Mouse (Mus musculus): ENCODE data around the gene Kif5a.

GRCm38 (mm10) chr10:127194428-127195327 lies 68.5 kb downstream of the Kif5a start:
- TF ChIP-seq POLR2A (IDR thresholded peaks at IDR 0.05; ENCODE audit: insufficient read length, low read depth) (peak; percentile 67), CEBPB (IDR thresholded peaks at IDR 0.05; ENCODE audit: insufficient read depth, poor library complexity, severe bottlenecking) (no peak), MAX (IDR thresholded peaks at IDR 0.05; ENCODE audit: low read depth) (no peak), TCF12 (IDR thresholded peaks at IDR 0.05; ENCODE audit: insufficient read depth, poor library complexity, severe bottlenecking) (no peak), MYOG (IDR thresholded peaks at IDR 0.05; ENCODE audit: control insufficient read depth in 1 of 3, insufficient read depth in 1 of 3, insufficient read length in 2 of 3, low read depth in 2 of 3) (no peak), TCF3 (IDR thresholded peaks at IDR 0.05; ENCODE audit: insufficient read length, low read depth) (no peak), USF1 (IDR thresholded peaks at IDR 0.05; ENCODE audit: low read depth) (no peak), E2F4 (IDR thresholded peaks at IDR 0.05; ENCODE audit: insufficient read depth) (no peak)
